Mouse (Mus musculus) fat pad, adult 2 months (tissue): Measurements from ENCODE around the gene Fam186a.
"Not testable (repeated sequence)": the region's sequence is repeated elsewhere in the genome, so short reads cannot be mapped to it uniquely, and the experiment has no call there.

Experiments used
- DNase-seq: peaks from one replicate; pipeline ENCODE4 v3.0.0-alpha.2; 2011; ENCODE audit warnings: low read depth, low spot score; ENCODE audit errors: extremely low read depth

The Fam186a gene

DNA sequence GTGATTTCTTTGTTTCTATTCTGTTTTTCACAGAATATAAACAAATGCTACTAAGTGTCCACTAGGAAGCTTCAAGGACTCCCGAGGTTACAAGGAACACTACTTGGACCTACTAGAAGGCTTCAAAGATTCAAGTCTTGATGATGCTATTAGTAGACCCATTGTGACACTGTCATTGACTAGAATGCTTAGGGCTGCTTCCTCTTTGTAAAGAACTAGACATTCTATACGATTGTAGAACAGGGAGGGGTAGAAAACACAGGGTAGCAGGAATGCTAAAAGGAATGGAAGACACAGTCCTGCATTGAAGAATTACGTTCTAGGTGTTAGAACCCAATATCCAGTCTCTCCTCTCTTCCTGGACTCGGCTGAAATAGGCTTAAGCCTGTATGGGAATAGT lies at the start of gene Fam186a:
Fam186a (minus strand) TSS at position 101 of the 400 bp plus-strand sequence.
- DNase-seq = no peak

DNA sequence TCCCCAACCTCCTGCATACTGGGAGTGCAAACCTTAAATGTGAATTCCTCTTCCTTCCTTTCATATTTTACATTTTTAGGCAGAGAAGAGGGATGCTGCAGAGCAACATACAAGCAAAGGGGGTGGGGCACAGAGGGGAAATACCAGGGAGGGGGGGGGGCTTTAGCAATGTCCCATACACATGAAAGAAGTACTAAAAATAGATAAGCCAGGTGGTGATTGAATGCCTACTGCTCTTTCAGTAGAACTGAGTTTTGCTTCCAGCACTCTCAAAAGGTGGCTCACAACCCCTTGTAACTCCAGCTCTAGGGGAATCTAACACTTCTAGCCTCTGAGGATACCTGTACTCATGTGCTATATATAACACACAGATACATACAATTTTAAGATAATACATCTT lies 39.3 kb upstream of the Fam186a start:
- no peak for DNase-seq

GRCm38 (mm10) chr15:100004677-100005273 lies 37.9 kb upstream of the Fam186a start:
- DNase-seq = no peak

- no peak for DNase-seq
Measured at GRCm38 (mm10) chr15:99999390-99999789, 32.5 kb upstream of the Fam186a start.

DNA sequence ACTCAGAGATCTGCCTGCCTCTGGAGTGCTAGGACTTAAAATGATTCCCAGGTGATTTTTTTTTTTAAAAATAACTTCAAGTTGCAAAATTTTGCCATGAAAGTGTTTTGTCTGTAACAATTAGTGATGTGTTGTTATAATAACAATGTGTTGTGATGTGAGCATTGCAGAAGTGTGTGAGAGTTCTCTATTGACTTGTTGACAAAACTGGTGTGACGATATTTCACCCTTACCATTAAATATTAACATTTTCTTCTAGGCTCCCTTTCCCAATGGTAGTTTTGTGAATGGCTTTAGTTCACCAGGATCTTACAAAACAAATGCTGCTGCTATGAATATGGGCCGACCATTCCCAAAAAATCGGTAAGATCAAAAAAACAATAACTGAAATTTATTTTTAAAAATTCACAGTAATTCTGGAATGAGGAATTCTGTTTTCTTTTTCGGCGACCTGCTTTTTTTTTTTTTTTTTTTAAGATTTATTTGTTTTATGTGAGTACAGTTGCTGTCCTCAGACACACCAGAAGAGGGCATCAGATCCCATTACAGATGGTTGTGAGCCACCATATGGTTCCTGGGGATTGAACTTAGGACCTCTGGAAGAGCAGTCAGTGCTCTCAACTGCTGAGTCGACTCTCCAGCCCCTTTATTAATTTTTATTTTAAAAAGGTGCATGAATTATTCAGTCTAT lies 30.4 kb upstream of the Fam186a start:
- no peak for DNase-seq

- no peak for DNase-seq
Measured at GRCm38 (mm10) chr15:99993100-99993499, 26.2 kb upstream of the Fam186a start.

DNA sequence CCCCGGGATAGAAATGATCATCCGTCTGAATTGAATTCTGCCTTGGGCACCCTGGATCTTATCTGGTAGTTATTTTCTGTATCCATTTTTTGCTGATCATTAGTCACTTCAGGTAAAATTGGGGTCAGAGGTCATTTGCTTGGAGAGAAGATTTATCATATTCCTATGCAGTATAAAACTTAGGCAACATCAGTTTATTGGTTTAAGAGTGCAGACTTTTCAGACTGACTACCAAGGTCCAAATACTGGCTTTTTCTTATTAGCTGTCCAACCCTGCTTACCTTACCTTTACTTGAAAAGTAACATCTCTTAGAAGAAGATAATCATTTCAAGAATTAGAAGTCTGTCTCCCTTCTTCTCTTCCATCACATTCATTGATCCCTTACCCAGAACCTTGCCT lies 12.9 kb upstream of the Fam186a start:
- DNase-seq = no peak

GRCm38 (mm10) chr15:99979266-99979665 lies 12.4 kb upstream of the Fam186a start:
- DNase-seq = no peak

DNA sequence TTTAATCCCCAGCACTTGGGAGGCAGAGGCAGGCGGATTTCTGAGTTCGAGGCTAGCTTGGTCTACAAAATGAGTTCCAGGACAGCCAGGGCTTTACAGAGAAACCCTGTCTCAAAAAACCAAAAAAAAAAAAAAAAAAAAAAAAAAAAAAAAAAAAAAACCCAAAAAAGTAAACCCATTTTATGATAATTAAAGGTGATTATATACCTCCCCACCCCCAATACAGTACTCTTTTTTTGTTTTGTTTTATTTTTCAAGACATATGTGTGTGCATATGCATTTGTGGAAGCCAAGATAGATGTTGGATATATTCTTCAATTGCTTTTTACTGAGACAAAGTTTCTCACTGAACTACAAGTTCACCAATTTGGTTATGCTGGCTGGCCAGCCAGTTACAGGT lies 9.3 kb upstream of the Fam186a start:
- not testable (repeated sequence) for DNase-seq

- no peak for DNase-seq
Measured at GRCm38 (mm10) chr15:99974476-99975220, 7.8 kb upstream of the Fam186a start.

DNA sequence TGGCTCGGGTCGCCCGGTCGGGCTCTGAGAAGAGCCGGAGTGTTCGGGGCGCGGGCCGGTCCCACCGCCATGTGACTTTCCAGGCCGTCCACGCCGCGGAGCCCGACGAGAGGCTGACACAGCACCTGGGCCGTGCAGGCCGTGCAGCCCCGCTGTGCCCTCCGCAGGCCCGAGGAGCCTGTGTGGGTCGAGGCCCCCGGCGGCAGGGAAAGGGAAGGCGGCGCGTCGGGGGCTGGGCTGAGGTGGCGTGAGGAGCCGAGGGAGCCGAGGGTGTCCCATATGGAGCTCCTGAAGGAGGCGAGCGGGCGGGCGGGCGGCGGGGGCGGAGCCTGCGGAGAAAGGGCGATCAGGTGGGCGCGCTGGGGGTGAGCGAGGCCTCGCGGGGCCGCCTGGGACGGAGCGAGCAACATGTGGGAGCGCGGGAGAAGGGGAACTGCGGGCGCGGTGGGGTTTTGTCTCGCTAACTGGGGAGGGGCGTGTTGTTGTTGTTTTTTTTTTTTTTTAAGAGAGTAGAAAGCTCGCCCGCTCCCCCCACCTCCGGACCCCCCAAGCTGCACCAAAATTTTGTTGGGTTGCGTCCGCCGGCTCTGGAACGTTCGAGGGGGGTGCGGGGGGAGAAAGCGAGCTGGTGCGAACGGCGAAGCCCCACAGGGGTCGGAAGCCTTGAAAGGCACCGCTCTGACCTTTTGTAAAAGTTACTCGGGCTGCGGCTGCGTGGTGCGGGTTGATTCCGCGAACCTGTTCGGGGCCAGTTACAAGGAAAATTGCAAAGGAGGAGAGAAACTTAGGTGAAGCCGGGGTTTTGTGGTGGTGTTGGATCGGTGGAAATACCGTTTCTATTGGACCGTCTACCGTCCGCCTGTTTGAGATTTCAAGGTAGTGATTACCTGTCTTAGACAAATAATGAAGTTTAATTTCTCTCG lies 6.4 kb upstream of the Fam186a start:
- DNase-seq = no peak

DNA sequence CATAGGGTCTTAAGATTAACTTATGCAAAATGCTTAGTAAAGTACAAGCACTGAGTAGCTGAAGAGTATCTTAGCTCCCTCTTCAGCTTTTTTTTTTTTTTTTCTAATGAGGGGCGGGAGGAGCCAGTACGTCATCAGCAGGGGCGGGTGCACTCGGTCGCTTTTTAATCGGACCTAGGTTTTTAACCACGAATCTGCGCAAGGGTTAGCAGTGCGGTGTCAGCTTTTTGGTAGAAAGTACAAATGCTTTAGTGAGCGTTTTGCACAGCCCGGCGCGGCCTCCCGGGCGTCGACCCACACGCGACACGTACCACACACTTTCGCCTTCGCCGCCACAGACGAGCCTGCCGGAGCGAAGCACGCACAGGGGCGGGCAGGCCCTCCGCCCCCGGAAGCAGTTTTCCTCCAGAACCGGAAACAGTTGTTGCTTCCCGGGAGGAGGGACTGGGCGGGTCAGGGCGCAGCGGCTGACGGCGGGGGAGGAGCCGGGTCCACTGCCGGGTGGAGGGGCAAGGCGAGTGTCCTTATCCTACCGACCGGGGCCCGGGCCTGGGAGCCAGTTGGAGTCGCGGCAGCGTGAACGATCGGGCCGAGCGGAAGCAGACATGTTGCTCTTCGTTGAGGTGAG lies 5.6 kb upstream of the Fam186a start:
- DNase-seq = no peak

GRCm38 (mm10) chr15:99970606-99971005 lies 3.7 kb upstream of the Fam186a start:
- DNase-seq = no peak

GRCm38 (mm10) chr15:99969765-99970164 lies 2.9 kb upstream of the Fam186a start, which contains the start of gene Larp4:
Gene Larp4 (plus strand): TSS chr15:99970065.
- DNase-seq = not testable (repeated sequence)

- DNase-seq = no peak
Measured at GRCm38 (mm10) chr15:99965103-99965775, 1.6 kb downstream of the Fam186a start.

DNA sequence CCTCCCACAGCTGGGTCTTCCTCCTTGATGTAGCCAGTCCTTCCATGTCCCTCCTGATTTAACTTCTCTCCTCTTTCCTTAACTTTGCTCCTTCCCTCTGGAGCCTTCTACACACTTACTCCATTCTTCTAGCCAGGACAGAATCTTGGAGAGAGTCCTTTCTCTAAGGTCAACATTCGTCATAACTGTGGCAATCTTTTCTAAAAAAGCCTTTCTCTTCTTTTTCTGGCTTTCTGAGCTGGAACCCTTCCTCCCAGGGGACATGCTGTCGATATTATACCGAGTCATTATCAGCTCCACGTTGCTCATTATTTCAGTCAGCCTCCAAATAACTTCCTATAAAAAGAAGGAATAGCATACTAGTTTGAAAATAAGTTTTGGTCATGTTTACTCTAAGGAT lies 11.5 kb downstream of the Fam186a start:
- no peak for DNase-seq

DNA sequence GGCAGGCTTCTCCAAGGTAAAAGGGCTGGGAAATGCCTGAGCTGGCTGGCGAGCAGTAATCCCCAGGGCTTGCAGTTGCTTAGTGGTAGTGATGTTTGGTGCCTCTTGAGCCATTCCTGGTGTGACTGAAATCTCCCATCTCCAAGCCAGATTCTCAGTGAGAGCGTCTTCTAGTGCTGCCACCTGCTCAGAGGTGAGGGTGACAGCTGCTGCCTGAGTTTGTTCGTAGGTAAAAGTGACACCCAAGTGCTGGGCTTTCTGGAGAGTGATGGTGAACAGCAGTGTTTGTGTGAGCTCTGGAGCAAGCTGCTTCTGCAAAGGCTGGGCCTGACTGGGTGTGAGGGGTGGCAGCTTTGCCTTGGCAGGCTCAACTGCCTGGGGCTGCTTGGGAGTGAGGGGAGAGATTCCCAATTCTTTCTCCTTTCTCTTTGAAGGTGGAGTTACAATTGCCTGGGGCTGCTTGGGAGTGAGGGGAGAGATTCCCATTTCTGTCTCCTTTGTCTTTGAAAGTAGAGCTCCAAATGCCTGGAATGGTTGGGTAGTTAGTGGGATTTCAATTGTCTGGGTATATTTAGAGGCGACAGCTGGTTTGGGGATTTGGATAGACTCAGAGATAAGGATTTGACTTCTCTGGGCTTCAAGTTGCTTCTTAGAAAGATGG lies 25.8 kb downstream of the Fam186a start:
- no peak for DNase-seq

- DNase-seq = no peak
Measured at GRCm38 (mm10) chr15:99940426-99940825, 26.4 kb downstream of the Fam186a start.

- DNase-seq = no peak
Measured at GRCm38 (mm10) chr15:99937841-99938240, 29.0 kb downstream of the Fam186a start.
